Mouse (Mus musculus) lung, adult 2 months (tissue): ENCODE data around the gene Fut7.

Experiments used
- CTCF ChIP-seq: fragments of 200-500 bp; IDR thresholded peaks from 2 replicates; pipeline ENCODE4 v1.5.1; 2011; ENCODE audit warnings: mild to moderate bottlenecking, low read length, control low read depth; ENCODE audit not compliant: insufficient read depth
- POLR2A ChIP-seq: fragments of 200-500 bp; IDR thresholded peaks from 2 replicates; pipeline ENCODE4 v1.6.1; 2011; ENCODE audit warnings: low read depth, mild to moderate bottlenecking, control low read depth, low read length, borderline replicate concordance; ENCODE audit errors: extremely low read depth

DNA sequence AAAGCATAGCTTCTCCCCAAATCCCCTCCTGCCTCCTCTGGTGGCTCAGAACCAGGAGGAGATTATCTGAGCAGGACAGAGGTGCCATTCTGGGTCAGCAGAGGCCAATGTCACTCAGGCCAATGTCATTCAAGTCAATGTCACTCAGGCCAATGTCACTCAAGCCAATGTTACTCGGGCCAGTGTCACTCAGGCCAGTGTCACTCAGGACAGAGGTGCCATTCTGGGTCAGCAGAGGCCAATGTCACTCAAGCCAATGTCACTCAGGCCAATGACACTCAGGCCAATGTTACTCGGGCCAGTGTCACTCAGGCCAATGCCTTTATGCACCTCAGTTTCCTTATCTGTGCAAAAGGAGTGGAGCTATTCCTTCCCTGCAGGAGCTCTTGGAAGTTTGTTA lies 49.5 kb downstream of the Fut7 start:
- TF ChIP-seq CTCF (no peak), POLR2A (no peak)
